Mouse (Mus musculus) lung, postnatal 4 days (tissue): ENCODE results near the gene Zhx3.

Experiments
- DNase-seq, 2 experiments: peaks; one replicate each; pipeline ENCODE4 v3.0.0; 2021

Zhx3 gene

DNA sequence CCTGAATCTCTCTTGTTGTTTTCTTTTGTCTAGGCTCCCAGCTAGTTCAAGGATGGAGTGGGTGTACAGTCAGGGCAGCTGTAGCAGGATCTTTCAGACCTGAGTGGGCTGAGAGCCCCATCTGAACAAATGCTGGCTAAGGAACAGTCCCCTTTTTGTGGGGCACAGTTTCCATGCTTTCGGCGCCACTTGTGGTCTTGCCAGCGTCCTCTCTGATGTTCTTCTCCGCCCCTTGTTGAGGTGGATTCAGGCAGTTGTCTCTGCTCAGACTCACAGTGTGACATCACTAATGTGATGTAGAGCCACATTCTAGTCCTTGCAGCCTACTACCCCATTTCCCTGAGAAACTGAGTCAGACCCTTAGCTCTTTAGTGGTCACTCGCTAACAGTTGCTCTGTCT, 126.2 kb downstream of the Zhx3 start:
- DNase-seq = no peak

DNA sequence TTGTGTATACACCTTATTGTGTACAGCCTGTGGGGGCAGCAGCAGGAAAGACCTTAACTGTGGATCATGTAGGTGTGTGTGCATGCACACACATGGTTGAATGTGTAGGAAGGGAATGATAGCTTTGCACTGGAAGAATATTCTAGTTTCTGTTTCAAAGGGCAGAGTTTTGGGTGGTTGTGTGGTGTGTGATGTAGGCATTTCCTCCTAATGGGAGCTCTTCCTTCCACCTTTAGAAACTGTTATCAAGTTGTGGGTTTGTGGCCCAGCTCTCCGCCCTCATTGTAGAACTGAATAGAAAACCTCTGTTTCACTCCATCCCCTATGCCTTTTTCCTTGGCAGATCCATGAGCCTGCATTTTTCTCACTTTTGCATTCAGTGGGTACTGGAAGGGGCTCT, 127.3 kb downstream of the Zhx3 start:
- no peak for DNase-seq

- peak in 1 of 2 experiments; percentile 50 for DNase-seq
These were observed 128.0 kb downstream of the Zhx3 start for GRCm38 (mm10) chr2:160744823-160745210.

DNA sequence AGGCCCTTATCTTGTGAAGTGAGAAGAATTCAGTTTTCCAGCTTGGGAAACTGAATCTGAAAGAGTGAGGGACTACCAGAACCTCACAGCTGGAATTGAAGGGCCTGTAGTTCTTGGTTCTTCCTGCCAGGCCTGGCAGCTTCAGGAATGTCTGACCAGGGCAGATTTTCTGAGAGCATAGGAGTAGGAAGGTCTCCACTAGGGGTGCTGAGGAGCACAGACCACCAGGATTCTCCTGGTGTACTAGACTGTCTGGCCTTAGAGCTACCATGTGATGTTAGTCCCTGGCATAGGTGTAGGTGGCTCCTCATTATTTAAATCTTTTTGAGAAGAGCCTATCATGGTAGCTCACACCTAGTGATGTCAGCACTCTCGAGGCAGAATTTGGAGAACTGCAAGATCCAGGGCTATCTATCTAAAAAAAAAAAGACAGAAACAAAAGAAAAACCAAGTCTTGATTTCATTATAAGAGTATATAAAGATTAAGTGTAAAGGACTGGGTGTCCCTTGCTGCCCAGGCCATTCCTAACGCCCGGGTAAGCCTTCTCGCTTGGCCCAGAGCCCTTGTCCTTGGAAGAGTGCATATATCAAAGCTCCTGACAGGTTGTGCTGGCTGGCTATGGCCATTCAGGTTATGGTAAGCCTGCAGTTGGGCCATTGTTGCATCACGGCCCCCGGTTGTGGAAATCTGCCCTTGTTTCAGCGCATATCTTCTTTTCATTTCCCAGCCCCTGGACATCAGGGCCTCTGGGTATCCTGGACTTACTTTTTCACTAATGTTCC, 128.6 kb downstream of the Zhx3 start:
- peak; percentile 76 to 83 for DNase-seq

DNA sequence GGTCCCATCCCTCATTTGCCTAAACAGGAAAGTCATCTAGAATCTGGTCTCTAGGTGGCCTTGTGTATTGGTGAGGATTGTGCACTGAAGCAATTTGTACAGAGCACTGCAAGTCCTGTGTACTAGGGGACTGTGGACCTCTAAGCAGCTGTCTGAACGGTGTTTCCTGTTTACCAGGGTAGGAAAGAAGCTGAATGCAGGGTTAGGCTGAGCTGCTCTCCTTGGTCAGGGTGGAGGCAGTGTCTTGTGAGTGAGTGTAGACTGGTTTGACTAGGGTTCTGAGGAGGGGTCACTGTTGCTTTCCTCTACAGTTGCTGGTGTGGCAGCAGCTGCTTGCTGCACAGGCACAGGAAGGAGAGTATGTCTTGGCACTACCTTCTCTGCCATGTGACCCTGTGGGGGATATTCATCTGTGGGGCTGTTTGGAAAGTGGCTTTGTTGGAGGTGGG, 130.6 kb downstream of the Zhx3 start:
- DNase-seq = no peak

- no peak for DNase-seq
These were observed 131.2 kb downstream of the Zhx3 start for GRCm38 (mm10) chr2:160741580-160741979.

- no peak for DNase-seq
These were observed 132.2 kb downstream of the Zhx3 start for GRCm38 (mm10) chr2:160740521-160741156.

GRCm38 (mm10) chr2:160739647-160740356, 133.0 kb downstream of the Zhx3 start:
- DNase-seq = peak in 1 of 2 experiments; percentile 43

DNA sequence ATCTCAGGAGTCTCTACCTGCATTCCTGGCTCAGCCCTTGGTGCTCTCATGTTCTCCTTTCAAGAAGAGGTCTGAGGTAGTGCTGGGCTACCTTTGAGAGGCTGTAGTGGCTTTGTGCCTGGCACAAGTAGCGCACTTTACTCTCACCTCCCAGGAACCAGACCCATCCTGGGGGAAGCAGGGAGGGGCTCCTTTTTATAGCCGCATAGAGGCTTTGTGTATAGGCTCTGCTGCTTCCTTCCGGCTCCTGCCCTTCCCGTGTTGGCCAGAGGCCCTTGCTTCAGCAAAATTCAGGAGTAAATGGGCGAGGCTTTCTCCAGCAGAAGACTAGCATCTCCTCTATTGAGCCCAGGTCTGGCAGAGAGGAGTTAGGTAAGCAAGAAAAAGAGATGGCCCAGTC, 134.4 kb downstream of the Zhx3 start:
- peak; percentile 66 to 81 for DNase-seq

DNA sequence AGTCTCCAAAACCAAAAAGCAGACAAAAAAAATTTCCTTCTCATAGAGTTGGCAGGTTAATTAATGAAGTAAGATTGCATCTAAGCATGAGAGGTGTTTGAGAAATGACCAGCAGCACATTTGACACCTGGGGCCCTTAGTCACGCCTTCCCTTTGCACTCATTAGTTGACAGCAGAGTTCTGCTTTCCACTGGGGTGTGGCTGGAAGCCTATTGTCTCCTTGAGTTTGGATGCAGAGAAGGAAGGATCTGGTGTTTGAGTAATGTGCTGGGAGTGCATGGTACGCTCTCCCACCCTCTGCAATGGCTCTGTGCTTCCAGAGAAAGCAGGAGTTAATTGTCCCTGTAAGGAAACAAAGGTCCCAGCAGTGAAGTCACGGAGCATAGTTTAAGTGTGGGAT, 136.3 kb downstream of the Zhx3 start:
- DNase-seq = no peak

GRCm38 (mm10) chr2:160735706-160736310, 137.0 kb downstream of the Zhx3 start:
- no peak for DNase-seq

DNA sequence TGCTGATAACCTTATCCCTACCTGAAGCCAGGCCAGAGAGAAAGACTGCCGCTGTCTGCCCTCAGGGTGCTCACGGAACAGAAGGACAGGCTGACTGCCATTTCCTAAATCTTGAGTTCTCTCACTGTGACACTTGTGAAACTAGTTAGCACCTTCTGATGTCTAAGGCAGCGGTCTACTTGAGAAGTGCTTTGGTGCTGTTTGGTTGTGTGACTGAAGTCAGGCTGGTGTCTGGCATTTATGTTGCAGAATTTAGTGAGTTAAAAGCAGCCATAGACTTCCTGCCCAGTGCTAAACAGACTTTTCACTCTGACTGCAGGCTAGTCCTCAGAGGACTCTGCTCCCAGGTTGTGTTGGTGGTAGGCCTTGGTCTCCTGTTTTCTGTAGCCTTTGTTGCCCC, 138.5 kb downstream of the Zhx3 start:
- no peak for DNase-seq

GRCm38 (mm10) chr2:160733131-160733531, 139.7 kb downstream of the Zhx3 start:
- peak in 1 of 2 experiments; percentile 11 for DNase-seq

DNA sequence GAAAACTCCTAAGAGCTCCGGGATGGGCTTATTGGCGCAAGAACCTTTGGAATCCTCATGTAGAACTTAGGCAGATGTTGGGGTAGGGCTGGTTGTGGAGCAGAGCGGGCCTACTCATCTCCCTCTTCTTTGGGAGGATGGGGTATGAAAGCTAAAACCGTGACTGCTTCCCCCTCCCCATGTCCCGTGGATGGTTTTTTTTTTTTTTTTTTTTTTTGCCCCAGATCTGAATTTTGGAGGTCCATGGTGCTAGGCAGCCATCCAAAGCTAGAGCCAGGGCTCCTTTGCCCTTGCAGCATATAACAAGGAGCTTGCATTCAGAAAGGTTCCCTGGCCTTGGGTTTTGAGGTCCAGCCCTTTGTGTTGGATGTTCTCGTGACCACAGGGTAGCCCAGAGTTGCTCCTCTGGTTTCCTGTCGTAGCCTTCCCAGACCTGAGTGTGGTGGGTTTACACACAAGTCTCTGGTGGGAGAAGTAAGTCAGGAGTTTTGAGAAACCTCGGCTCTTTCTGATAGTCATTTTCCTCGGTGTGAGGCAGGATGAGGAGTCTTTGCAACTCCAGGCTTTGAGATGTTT, 140.3 kb downstream of the Zhx3 start:
- peak in 1 of 2 experiments; percentile 3 for DNase-seq

DNA sequence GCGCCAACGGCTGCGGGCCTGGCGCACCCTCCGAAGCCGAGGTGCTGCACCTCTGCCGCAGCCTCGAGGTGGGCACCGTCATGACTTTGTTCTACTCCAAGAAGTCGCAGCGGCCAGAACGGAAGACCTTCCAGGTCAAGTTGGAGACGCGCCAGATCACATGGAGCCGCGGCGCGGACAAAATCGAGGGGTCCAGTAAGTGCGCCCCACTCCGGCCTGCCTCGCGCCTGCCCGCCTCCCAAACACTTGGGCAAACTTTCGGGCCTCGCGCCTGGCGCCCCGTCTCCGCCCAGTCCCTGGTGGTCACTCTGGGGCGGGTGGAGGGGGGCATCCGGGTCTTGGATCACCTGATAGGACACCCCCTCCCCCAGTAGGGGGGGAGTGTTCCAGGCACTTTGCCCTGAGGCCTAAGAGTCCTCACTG, 140.9 kb downstream of the Zhx3 start:
- DNase-seq = peak; percentile 82 to 87

DNA sequence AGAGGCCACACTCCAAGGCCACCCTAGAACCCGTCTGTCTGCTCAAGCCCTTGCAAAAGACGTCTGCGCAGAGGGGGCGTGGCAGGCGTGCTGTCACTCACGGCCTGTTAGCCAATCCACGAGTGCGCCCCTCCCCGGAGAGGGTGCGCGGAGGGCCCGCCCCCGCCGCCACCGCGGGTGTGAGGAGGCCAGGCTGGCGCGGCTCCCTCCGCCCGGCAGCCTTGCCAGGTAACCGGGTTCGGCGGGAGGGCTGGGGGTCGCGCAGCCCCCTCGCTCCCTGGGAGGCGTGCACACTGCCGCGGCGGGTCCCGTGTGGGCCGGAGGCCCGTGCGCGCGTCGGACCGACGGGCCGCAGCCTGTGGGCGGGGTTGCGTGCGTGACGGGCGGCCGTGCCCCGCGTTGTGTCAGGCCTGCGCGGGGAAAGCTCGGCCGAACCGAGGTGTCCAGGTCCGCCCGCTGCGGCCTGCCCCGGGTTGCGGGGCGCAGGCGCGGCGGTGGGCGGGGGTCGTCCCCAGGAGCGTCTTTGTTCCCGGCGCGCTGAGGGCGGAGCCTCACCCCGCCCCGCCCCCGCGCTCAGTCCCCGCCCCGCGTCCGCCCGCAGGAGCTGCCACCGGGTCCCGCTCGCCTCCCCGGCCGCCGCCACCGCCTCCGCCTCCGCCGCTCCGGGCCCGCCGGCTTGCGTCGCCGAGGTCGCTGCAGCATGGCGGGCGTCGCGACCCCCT, 141.5 kb downstream of the Zhx3 start, which contains the start of gene Plcg1:
Gene Plcg1 (plus strand): TSS at position 184 of the 722 bp plus-strand sequence.
- DNase-seq = peak; percentile 95 to 96

- no peak for DNase-seq
These were observed 142.0 kb downstream of the Zhx3 start for GRCm38 (mm10) chr2:160730797-160731116.

GRCm38 (mm10) chr2:160729851-160730796, 142.7 kb downstream of the Zhx3 start:
- no peak for DNase-seq

GRCm38 (mm10) chr2:160729436-160729835, 143.4 kb downstream of the Zhx3 start:
- DNase-seq = peak in 1 of 2 experiments; percentile 62

- DNase-seq = no peak
These were observed 143.8 kb downstream of the Zhx3 start for GRCm38 (mm10) chr2:160728972-160729371.
